Mouse (Mus musculus) left cerebral cortex, adult 2 months (tissue): ENCODE measurements around the gene Rab24. TPM values are rescaled to one million over a fixed set of nuclear protein-coding genes. Genes with fewer than 3 reads are reported as not detected.

Experiments used
- DNase-seq, 2 experiments: peaks; one replicate each; pipeline ENCODE4 v3.0.0; 2021 to 2022; ENCODE audit warnings: low spot score in 2 of 2, mixed read lengths in 1 of 2; ENCODE audit errors: extremely low spot score in 1 of 2
- H3K27ac ChIP-seq: fragments of 200-600 bp; 2 replicates; pipeline ENCODE4 v1.8.1; 2022
- H3K4me3 ChIP-seq: fragments of 200-600 bp; 2 replicates; pipeline ENCODE4 v1.8.1; 2022
- CTCF ChIP-seq: fragments of 200-600 bp; IDR thresholded peaks from 2 replicates; pipeline ENCODE4 v1.8.1; 2022; ENCODE audit warnings: antibody characterized with exemption, mild to moderate bottlenecking, moderate library complexity
- intact Hi-C: fragments of 180-260 bp; cut with DNase I; formaldehyde crosslinking; loops from one replicate; pipeline ENCODE4 v1.15.1; 2025
- total RNA-seq, 2 experiments: library from RNA; stranded (reverse); gene quantifications; 2 replicates each; pipeline ENCODE4 v1.2.3; 2021

Gene Rab24
- total RNA-seq, 2 experiments from 2014 or later: 83.8 to 87.0 TPM

- no peak overlapping the region for H3K27ac ChIP-seq
- DNase-seq: no peak
- no peak for TF ChIP-seq CTCF
- H3K4me3 ChIP-seq: no peak overlapping the region
- intact Hi-C loops: no loop called here
Observed at GRCm38 (mm10) chr13:55339259-55339658, 17.5 kb upstream of the Rab24 start.

GRCm38 (mm10) chr13:55338131-55339054 lies 16.6 kb upstream of the Rab24 start:
- DNase-seq: no peak
- intact Hi-C loops: no loop called here
- Histone ChIP-seq H3K27ac (no peak overlapping the region), H3K4me3 (no peak overlapping the region)
- TF ChIP-seq CTCF: peak; percentile 2; the same call in 1 of the 2 replicates

GRCm38 (mm10) chr13:55337341-55337975 lies 15.7 kb upstream of the Rab24 start:
- intact Hi-C loops: no loop called here
- DNase-seq: no peak
- H3K27ac ChIP-seq: no peak overlapping the region
- no peak for TF ChIP-seq CTCF
- no peak overlapping the region for H3K4me3 ChIP-seq

DNA sequence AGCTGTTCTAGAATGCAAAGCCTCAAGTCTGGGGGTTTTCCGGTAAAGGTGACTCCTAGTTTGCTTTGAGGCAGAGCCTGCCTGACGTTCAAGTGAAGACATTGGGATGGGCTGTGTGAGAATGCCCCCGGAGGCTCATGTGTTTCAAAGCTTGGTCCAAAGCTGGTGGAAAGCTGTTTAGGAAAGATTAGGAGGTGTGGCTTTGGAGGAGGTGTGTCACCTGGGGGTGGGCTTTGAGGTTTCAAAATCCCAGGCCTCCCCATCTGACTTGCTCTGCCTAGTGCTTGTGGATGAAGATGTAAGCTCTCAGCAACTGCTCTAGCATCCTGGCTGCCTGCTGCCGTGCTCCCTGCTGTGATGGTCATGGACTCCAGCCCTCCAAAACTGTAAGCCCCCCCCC lies 14.0 kb upstream of the Rab24 start:
- H3K27ac ChIP-seq: no peak overlapping the region
- intact Hi-C loops: no loop called here
- TF ChIP-seq CTCF: no peak

GRCm38 (mm10) chr13:55332331-55332730 lies 10.6 kb upstream of the Rab24 start:
- DNase-seq: no peak
- intact Hi-C loops: no loop called here
- TF ChIP-seq CTCF: no peak
- Histone ChIP-seq H3K4me3 (no peak overlapping the region), H3K27ac (no peak overlapping the region)

More for the DNA sequence above, 14.0 kb upstream of the Rab24 start:
- no peak overlapping the region for H3K4me3 ChIP-seq
- DNase-seq: no peak

- no peak overlapping the region for H3K27ac ChIP-seq
- TF ChIP-seq CTCF: peak; percentile 8; the same call in 1 of the 2 replicates
- peak overlapping the region; percentile 60 for H3K4me3 ChIP-seq
- intact Hi-C loops: no loop called here
- DNase-seq: no peak
Observed at GRCm38 (mm10) chr13:55330567-55331400, 9.0 kb upstream of the Rab24 start.

DNA sequence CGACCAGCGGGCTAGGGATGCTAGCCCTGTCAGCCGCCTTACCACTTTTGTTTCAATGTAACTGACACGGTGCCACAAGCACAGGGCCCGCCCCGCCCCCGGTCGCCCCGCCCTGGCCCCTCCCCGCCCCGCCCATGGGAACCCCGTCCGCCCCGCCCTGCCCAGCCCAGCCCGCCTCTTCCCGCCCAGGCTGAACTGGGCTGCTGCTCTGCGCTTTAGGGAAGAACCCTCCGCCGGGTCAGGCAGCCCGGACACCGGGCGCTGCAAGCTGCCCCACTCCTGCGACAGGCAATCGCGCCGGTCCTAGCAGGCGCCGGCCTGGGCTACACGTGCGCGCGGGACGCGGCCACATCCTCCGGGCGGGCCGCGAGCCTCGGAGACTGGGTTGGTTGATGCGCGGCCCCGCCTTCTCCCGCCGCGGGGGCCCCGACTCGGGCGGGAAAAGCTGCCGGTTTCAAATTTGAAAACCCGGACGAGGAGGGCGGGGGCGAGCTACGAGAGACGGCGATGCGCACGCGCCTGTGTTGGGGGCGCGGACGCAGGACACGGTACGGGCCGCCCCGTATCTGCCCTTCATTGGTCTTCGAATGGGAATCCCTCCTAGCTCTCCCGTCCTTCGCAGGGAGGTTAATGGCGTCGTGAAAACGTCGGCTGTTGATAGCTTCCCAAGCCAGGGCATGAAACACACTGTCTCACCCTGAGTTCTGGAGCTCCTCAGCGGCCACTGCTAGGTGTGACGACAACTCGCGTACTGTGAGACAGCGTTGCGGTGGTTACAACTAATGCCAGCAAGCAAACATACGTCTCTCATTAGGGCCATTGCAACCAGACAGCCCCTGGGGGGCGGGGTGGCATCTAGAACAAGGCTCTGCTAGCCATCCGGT lies 8.2 kb upstream of the Rab24 start, which contains the start of gene Mxd3:
Gene Mxd3 (minus strand): TSS at position 141 of the 884 bp plus-strand sequence.
- DNase-seq: peak; percentile 78
- Histone ChIP-seq H3K4me3 (peak within 1 kb of the TSS; percentile 60), H3K27ac (no peak within 1 kb of the TSS)
- intact Hi-C loops: loop anchor here (2.0 to 5.0 kb wide), 4 partner anchors 33 to 187 kb away; partner anchors contain the start of gene Lman2
- TF ChIP-seq CTCF: no peak; the same call in 1 of the 2 replicates

DNA sequence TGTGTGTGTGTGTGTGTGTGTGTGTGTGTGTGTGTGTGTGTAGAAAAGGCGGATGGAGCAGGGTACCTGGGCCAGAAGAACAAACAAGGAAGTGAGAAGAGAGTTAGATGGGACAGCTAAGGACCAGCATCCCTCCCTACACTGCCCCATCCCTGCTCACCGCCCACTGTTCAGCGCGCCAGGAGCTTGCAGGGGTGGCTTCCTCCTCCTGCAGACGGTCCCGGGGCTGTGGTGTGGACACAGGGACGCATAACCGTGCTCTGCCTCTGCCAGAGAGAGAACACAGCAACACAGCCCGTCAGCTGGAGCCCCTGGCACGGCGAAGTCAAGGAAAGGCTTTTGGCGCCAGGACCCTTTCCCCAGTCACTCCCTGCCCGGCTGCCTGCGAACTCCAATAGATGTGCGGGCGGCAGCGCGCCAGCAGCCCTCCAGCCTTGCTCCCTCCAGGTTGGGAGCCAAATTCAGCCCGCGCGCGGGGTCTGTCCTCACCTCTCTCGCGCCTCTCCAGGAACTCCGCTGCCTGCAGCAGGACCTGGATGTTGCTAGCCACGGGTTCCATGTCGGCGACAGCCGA lies 7.5 kb upstream of the Rab24 start:
- H3K27ac ChIP-seq: no peak overlapping the region
- peak overlapping the region; percentile 60 for H3K4me3 ChIP-seq
- intact Hi-C loops: loop anchor here (2.0 to 5.0 kb wide), 4 partner anchors 34 to 188 kb away; partner anchors contain the start of gene Lman2
- no peak for TF ChIP-seq CTCF
- peak in 1 of 2 experiments; percentile 43 for DNase-seq

DNA sequence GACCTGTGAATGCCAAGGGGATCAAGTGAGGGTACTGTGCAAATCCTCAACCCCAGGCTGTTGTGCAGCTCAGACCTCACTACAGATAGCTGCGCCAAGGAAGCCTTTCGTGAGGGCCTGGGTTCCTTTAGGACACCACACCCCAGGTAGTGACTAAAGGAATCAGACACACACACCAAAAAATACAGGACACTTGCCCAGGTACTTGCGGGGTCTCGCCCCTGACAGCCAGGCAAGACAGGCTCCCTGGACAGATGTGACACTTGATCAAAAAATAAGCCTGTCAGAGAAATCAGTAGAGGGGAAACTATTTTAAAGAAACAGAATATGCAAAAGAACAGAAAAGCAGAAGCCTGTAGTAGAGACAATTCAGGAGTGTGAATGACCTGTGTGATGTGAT lies 6.9 kb upstream of the Rab24 start:
- TF ChIP-seq CTCF: no peak
- intact Hi-C loops: loop anchor here (2.0 to 5.0 kb wide), 4 partner anchors 34 to 189 kb away; partner anchors contain the start of gene Lman2

DNA sequence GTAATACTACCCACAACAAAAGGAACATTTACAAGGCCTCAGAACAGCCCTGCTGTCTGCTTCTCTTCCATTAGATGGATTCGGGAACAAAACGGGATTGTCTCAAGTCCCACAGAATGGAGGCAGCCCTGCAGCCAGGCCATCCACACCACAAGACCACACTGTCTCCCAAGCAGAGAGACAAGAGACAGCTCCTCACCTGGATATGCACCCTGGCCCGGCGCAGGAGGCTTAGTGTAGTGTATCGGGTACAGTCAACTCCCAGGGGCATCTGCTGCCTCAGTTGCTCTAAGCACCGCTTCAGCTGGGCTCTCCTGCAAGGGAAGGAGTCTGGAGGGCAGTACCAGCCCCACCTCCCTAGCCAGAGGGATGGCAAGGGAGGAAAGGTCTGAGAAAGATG lies 6.4 kb upstream of the Rab24 start:
- intact Hi-C loops: loop anchor here (2.0 to 5.0 kb wide), 4 partner anchors 35 to 189 kb away; partner anchors contain the start of gene Lman2

More for the DNA sequence above, 6.9 kb upstream of the Rab24 start:
- Histone ChIP-seq H3K4me3 (no peak overlapping the region), H3K27ac (no peak overlapping the region)
- no peak for DNase-seq

More for the DNA sequence above, 6.4 kb upstream of the Rab24 start:
- DNase-seq: no peak
- no peak for TF ChIP-seq CTCF
- Histone ChIP-seq H3K27ac (no peak overlapping the region), H3K4me3 (no peak overlapping the region)
